Mouse (Mus musculus): Measurements from ENCODE around the gene Steap3. TPM values are rescaled to one million over a fixed set of nuclear protein-coding genes. Genes with fewer than 3 reads are reported as not detected.
A peak's percentile ranks its signal among the peaks of the same experiment; 100 is the strongest.

The Steap3 gene
- total RNA-seq, 2 experiments from 2014 or later: 6.9 to 7.0 TPM

DNA sequence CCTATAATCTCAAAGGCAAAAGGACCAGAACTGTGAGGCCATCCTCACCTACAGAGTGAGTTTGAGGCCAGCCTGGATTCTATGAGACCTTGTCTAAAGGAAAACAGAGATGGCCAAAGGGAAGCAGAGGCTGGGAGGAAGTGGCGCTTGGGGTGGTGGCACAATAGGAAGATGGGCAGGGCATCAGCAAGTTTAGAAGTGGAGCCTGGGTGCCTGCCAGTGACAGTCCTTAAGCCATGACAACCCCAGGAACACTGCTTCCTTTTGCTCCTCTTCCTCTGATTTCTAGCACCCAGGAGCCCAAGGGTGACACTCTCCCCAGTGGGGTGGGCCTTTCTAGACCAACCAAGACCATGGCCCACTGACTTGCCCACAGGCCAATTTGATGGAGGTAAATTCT, 21.3 kb downstream of the Steap3 start:
- no peak for DNase-seq (ENCODE audit: extremely low spot score in 1 of 2, low spot score in 1 of 2)

DNA sequence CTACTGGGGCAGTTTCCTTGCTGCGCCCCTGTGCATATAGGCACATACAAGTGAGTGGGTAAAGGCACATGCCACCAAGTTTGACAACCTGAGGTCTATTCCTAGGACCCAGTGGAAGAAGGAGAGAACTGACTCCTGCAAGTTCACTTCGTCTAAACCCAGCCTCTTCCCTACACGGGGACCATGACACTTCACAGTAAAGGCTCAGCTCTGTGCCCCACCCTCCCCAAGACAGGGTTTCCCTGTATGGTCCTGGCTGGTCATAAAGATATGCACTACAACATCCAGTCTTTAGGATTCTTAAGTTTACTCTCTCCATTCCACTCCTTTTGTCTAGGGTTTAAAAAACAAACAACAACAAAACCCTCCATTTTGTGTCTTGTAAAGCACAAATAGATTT, 21.9 kb downstream of the Steap3 start:
- no peak for DNase-seq (ENCODE audit: extremely low spot score in 1 of 2, low spot score in 1 of 2)

DNA sequence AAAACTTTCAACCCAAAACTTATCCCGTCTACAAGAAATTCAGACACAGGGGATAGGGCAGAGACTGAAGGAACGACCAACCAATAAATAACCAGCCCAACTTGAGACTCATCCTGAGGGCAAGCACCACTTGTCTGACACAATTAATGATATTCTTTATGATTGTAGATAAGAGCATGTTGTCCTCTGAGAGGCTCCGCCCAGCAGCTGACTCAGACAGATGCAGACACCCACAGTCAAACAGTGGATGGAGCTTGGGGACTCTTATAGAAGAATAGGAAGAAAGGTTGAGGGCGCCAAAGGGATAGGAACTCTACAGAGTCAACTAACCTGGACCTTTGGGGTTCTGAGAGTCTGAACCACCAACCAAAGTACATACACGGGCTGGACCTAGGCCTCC, 22.7 kb downstream of the Steap3 start:
- no peak for DNase-seq (ENCODE audit: extremely low spot score in 1 of 2, low spot score in 1 of 2)

DNA sequence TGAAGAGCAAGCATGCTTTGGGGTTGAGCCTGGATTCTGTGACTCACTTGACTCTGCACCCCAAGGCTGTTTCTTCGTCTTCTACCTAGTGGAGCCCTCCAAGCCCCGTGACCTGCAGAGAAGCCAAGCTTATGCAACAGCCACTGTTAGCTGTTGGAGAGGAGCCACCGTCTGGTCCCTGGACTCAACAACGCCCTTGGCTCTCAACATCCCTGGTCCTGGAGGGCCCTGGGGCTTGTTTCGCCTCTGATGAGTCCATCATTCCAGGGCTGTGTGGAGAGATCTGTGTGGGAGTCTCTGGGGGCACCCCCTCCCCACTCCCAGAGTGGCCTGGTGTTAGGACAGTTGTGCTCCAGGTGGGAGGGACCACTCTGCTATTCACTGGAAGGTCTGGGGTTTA, 24.3 kb downstream of the Steap3 start:
- peak in 1 of 2 experiments; percentile 13 for DNase-seq (ENCODE audit: extremely low spot score in 1 of 2, low spot score in 1 of 2)

DNA sequence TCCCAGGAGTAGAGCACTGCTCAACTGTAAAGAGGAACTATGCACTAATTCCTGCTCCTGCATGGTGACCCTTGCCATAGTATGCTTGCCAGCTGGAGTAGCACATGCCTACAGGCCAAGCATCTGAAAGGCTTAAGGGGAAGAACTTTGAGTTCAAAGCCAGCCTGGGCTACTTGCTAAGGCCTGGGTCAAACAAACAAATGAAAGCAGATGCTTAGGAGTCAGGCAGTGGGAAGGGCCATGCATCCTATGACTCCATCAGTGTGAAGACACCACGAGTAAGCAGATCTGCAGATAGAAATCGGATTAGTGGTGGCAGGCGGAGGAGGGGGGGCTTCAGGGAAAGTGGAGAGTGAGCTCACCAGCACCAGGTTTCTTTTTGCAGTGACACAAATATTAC, 25.2 kb downstream of the Steap3 start:
- DNase-seq (ENCODE audit: extremely low spot score in 1 of 2, low spot score in 1 of 2): no peak

DNA sequence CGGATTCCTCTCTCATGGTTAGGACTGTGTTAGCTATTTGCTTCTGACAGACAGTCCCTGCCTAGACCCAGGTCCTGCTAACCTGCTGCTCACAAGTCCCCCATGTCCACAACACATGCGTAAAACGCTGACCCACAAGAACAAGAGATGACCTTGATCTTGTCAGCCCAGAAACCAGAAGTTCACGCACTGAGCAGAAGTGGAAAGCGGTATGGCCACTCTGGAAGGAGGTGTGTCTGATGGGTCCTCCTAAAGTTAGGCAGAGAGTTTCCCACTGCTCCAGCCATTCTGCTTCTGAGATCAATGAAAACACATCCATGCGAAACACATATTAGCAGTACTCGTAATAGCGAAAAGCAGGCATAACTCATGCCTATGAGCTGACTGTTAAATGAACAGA, 25.6 kb downstream of the Steap3 start:
- DNase-seq (ENCODE audit: extremely low spot score in 1 of 2, low spot score in 1 of 2): no peak

DNA sequence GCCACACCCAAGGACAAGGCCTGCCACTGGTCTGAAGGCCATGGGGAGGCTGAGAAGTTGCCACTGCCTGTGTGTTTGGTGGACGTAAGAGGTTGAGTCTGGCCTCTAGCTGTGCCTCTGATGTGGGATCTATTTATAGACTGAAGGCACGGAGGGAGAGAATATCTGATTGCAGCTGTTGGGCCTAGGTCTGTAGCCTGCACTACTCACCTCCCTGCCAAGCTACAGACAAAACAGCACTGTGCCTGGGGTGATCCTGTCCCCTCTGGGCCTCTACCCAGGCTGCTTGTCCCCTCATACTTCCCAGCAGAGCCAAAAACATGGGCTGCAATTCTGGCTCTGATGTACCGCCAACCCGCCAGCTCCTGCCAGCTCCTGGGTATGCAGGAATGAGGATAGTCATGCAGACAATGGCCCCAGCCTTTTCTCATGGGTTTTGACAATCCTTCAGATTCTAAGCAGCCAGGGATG, 26.8 kb downstream of the Steap3 start:
- peak; percentile 29 to 47 for DNase-seq (ENCODE audit: extremely low spot score in 1 of 2, low spot score in 1 of 2)

DNA sequence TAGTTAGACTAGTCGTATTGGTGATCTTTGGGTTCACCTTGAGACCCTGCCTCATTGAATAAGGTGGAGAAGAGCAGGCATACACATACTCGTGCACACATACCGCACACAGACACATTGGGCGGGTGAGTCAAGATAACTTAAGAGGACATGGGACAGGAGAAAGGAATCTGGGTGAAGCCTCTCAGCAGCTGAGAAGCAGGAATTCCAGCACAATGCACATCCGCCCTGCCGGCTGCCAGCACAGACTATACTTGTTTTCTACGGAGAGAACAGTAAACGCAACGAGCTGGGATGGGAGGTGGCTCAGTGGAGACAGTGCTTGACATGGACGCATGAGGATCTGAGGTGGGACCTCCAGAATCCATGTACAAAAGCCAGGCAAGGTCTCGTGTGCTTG, 27.9 kb downstream of the Steap3 start:
- DNase-seq (ENCODE audit: extremely low spot score in 1 of 2, low spot score in 1 of 2): no peak

DNA sequence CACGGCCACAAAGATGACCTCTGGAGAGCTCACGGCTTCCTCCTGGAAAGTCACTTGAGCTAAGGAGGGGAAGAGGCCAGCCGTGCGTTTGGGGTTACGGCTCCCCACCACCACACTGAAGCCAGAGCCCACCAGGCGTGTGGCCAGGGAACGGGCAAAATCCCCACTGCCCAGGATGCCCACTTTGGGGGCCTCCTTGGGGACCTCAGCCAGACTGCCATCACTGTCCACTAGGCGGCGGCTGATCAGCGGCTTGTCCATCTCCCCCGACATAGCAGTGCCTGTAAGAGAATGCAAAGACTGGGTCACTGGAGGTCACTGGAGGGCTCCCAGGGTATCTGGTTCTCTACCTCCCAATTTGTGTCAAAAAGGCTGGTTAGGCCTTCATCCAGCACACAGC, 28.5 kb downstream of the Steap3 start:
- DNase-seq (ENCODE audit: extremely low spot score in 1 of 2, low spot score in 1 of 2): no peak

DNA sequence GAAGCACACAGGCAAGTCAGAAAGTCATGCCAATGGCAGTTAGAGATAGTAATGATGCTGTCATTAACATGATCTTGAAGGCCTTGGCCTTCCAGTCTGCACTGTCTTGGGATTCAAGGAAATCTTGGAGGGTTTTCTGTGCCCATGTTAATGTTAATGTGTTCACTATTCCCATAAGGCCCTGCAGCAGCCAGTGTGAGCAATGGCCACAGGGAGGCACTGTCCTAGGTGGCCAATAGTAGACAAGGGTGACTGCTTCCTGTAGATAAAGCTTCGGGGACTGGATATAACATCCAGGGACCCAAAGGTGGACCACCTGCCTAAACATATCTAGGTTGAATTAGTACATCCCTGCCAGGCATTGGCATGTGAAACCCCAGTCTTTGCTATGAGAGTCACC, 35.4 kb downstream of the Steap3 start:
- DNase-seq (ENCODE audit: extremely low spot score in 1 of 2, low spot score in 1 of 2): no peak

DNA sequence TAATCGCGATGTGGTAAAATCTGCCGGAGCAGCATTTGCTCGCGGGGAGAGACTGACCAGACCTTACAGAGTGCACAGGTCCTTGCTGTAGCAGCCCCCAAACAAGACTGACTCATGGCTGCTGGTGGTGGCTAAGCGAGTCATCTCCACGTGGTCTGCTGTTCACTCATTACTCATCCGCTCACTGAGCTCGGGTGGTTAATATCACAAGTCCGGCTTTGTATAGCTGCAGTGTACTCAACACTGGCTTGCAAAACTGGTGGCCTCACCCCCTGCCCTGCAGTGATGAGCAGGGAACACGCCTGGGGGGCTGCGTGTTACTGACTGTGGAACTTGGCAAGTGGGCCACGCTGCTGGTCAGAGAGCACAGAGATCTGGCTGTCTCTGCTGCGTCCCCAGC, 36.1 kb downstream of the Steap3 start:
- no peak for DNase-seq (ENCODE audit: extremely low spot score in 1 of 2, low spot score in 1 of 2)

DNA sequence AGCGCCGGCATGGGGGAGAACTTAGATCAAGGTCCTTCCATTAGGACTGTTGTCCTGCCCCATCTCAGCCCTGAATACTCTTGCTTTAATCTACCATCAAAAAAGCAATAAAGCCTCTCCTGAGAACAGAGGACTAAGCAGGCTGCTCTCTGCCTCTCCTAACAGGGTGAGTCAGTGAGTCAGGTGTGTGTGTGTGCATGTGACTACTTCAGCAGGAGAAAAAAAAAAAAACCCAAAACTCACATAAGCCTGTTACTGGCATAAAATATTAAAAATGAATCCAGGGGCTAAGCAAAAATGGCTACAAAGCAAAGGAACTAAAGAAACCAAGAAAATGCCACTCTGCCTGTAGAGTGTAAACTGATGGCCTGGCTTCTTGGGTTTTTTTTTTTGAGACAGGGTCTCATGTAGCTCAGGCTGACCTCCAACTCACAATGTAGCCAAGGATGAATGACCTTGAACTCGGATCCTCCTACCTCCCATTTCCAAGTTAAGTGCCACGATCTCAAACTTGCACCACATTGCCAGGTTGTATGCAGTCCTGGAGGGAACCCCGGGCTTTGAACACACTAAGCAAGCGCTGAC, 36.8 kb downstream of the Steap3 start:
- no peak for DNase-seq (ENCODE audit: extremely low spot score in 1 of 2, low spot score in 1 of 2)

DNA sequence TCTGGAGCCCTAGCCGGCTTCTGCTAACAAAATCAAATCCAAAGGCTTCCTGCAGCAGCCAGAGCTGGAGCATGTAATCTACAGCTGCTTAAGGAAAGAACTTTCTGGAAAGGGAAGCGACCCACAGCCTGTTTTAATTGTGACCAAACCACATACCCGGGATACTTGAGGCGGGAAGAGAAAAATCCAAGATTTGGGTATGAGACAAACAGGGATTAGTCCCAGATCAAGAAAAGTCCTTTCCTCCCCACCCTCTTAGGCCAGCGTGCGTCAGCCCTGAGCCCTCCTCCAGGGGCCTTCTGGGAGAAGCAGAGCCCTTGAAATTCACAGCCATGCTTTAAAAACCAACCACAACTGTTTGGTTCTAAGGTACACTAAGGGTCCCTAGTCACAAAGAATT, 40.3 kb downstream of the Steap3 start:
- DNase-seq (ENCODE audit: extremely low spot score in 1 of 2, low spot score in 1 of 2): no peak

DNA sequence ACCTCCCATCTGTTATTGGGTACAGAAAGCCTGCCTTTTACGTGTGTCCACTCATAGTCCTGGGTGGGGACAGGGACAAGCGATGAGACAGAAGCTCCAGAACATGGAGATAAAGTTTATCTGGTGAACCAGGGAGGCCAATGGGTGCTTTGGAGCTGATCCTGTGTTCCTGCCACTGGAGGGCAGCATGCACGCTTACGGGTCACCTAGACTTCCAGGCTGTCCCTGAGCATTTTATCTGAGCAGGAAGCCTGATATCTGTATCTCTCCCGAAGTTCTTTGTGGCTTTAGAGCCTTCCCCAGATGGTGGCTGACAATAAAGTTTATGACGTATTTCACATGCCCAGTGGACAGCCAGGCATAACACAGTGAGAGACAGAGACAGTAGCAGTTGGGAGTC, 41.2 kb downstream of the Steap3 start:
- DNase-seq (ENCODE audit: extremely low spot score in 1 of 2, low spot score in 1 of 2): peak in 1 of 2 experiments; percentile 48

DNA sequence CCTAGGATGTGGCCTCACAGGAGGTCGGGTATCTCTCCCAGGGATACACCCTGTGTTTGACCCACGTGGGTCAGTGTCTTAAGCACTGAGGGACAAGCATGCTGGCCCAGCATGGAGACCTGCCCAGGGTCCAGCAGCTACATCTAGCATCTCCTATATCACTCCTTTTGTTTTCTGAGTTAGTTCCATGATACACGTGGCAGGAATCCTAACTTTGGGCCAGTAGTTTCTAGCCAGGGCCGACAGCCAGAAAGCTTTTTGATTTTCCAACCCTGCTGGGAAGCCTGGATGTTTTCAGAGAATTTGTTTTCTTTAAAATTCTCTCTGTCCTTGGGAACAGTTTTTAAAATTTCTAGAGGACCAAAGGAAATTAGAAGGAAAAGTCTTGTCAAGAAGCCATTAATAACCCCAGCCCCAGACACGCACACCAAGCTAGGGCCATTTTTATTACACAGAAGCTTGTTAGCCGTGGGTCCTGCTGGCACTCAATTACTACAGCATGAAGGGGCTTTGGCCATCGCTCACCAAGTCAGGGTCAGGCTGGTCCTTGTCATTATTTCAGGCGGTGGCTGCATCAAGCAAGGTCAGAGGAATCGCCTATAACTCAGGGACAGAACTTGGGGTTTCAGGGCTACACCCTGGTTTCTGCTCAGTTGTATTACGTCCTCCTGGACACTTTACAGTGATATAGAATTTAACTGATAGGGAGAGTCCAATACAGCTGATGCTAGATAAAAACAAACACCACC, 42.6 kb downstream of the Steap3 start:
- no peak for DNase-seq (ENCODE audit: extremely low spot score in 1 of 2, low spot score in 1 of 2)

DNA sequence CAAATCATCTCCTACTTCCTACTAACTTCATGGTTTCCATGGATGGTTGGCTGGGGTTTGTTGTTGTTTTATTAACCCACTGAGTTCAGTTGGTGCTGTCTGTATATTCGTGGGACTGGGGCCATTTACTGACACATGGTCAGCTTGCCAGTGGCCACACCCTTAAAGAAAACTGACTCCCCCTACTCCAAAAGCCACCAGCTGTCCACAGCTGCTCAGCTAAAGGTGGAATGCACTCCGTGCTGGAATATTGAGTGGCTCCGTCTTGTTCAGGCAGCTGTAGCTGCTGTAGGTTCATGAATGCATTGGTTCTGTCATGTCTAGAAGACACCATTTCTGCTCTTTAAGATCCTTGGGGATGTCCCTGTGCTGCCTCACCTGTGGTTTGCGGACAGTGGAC, 48.9 kb downstream of the Steap3 start:
- DNase-seq (ENCODE audit: extremely low spot score in 1 of 2, low spot score in 1 of 2): no peak

DNA sequence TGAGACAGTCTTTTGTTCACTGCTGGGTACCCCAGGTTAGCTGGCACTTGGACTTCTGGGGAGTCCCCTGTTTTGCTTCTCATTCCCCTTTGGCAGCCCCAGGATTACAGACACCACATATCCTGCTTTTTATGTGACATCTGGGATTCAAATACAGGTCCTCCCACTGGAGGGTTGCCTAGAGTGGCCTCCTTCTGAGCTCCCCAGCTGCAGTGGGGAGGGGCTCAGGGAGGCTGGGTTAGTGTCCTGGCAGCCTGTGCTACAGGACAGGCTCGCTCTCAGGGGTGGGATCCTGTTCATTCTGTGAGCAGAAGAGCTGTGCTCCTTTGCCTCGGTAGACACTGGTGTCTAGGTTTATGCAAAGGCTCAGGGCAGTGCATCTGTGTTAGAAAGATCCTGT, 51.2 kb downstream of the Steap3 start:
- DNase-seq (ENCODE audit: extremely low spot score in 1 of 2, low spot score in 1 of 2): no peak

DNA sequence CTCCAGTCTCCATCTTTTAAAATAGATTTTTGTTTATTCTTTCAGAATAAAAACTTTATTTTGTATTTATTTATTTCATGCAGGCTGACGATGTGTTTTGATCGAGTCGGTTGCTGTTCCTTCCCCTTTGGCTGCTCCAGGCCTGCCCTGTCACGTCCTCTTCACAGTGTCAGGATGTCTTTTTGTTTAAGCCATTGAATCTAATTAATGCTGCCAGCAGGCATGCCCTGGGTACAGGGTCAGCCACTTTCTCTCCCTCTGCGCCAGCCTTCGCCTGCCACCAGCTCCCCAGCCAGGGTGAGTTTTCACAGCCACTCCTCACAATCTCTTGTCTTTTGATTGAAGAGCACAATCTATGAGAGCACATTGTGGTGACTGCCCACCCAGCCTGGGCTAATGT, 51.7 kb downstream of the Steap3 start:
- DNase-seq (ENCODE audit: extremely low spot score in 1 of 2, low spot score in 1 of 2): no peak

DNA sequence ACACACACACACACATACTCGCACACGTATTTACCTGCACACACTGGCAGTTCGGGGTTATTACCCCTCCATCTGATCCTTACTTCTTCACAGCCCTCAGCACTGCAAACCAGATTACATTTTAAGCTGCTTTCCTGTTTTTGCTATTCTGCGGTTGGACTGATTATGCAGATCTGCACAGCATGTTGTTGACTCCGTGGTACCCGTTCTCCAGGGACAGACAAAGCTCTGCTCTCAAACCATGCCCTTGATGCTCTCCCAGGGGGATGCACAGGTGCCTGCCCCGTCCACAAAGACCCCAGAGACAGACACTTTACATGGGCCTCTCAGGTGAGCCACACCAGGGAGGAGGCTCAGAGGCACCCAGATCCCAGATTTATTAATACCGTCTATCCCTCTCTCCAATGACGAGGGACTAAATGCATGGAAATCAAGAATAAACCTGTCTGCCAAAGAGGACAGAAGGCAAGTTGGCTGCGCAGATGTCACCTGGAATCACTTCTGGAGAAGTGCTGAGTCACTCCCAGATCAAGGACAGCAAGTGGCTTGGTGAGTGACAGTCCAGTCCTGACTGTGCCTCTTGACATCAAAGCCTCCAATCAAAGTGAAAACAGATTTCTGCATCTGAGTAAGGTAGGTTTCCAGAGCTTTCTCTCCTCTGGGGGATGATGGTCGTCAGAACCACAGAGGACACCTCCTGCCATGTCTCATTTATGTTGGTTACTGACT, 63.8 kb downstream of the Steap3 start:
- no peak for DNase-seq (ENCODE audit: extremely low spot score in 1 of 2, low spot score in 1 of 2)

DNA sequence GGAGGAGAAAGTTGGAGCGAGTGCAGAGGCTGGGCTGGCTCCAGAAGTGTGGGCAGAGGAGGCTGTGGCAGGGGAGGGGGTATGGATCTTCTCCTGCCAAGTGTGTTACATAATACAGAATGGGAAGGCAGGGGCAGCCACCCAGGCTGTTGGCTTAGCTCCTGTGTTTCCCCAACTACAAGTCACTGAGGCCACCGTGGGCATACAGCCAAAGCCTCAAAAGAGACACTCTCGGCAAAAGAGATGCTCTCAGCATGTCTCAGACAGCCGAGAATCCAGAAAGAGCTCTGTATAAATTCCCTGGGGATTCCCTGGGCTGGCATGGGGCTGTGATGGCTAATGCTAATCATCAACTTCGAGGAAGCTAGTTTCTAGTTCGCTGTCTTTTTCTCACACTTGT, 64.9 kb downstream of the Steap3 start:
- peak; percentile 30 to 47 for DNase-seq (ENCODE audit: extremely low spot score in 1 of 2, low spot score in 1 of 2)

DNA sequence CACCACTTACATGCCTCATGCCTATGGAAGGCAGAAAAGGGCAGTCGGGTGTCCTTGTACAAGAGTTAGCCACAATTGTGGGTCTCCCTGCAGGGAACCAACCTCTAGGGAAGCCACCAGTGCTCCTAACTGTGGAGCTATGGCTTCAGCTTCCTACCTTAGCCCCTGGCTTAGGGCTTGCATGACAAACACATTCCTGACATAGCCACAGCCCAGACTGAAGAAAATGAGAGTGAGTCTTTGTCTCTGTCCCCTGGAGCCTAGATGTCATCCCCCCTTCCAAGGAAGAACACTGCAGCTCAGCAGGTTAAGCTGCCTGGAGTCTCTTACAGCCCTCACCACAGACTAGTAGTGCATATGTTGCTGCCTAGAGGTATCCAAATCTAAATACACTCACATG, 67.7 kb downstream of the Steap3 start:
- DNase-seq (ENCODE audit: extremely low spot score in 1 of 2, low spot score in 1 of 2): no peak

DNA sequence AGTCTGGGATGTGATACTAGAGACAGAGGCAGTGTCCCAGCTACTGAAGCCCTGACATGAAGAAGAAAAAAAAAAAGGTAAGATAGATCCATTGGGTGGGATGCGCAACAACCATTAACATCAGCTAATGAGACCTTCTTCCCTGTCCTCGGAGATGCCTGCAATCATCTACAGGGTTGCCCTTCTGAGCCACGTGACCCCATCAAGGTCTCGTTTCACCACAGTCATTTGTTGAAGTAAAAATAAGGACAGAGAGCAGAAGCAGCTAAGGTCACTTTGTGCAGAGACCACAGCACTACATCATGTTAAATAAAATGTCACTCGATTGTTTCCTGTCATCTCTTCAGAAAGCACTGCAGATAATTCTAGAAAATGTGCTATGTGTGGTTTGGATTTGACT, 68.7 kb downstream of the Steap3 start:
- DNase-seq (ENCODE audit: extremely low spot score in 1 of 2, low spot score in 1 of 2): no peak

Measured in layer of hippocampus, postnatal 25 days (tissue).